Mouse (Mus musculus) liver, embryonic 11.5 days (tissue): Measurements from ENCODE around the gene Cep104. TPM values are rescaled to one million over a fixed set of nuclear protein-coding genes. Genes with fewer than 3 reads are reported as not detected.
A peak's percentile ranks its signal among the peaks of the same experiment; 100 is the strongest.

Experiments
- ATAC-seq: fragments of 200-750 bp; cut with Nextera tagmentation; replicated peaks from 2 replicates; pipeline ENCODE4 v1.8.0; 2017; ENCODE audit warnings: moderate number of reproducible peaks, mild to moderate bottlenecking, moderate TSS enrichment, moderate library complexity; ENCODE audit not compliant: low FRiP score
- DNase-seq: peaks from one replicate; pipeline ENCODE4 v3.0.0-alpha.2; 2017; ENCODE audit warnings: low spot score
- H3K27ac ChIP-seq: fragments of 300-500 bp; sonication (generic); 2 replicates; pipeline ENCODE4 v1.5.1; 2014; ENCODE audit warnings: mild to moderate bottlenecking, low read depth, low read length, control low read depth
- H3K27me3 ChIP-seq: fragments of 300-500 bp; sonication (generic); replicated peaks from 2 replicates; pipeline ENCODE4 v1.6.1; 2014; ENCODE audit warnings: low read length, mixed read lengths; ENCODE audit not compliant: control insufficient read depth, insufficient read depth
- H3K36me3 ChIP-seq: fragments of 300-500 bp; sonication (generic); 2 replicates; pipeline ENCODE4 v1.6.1; 2014; ENCODE audit warnings: mild to moderate bottlenecking, low read length, moderate library complexity, mixed read lengths; ENCODE audit not compliant: control insufficient read depth, insufficient read depth
- H3K4me1 ChIP-seq: fragments of 300-500 bp; sonication (generic); replicated peaks from 2 replicates; pipeline ENCODE4 v1.6.1; 2014; ENCODE audit warnings: low read length, mixed read lengths; ENCODE audit not compliant: control insufficient read depth, insufficient read depth
- H3K4me2 ChIP-seq: fragments of 300-500 bp; sonication (generic); 2 replicates; pipeline ENCODE4 v1.6.1; 2014; ENCODE audit warnings: mild to moderate bottlenecking, control low read depth, moderate library complexity
- H3K4me3 ChIP-seq: fragments of 300-500 bp; sonication (generic); 2 replicates; pipeline ENCODE4 v1.5.1; 2014; ENCODE audit warnings: low read depth, low read length, control low read depth
- H3K9ac ChIP-seq: fragments of 300-500 bp; sonication (generic); 2 replicates; pipeline ENCODE4 v1.6.1; 2014; ENCODE audit warnings: low read depth, low read length, control low read depth
- H3K9me3 ChIP-seq: fragments of 300-500 bp; sonication (generic); 2 replicates; pipeline ENCODE4 v1.6.1; 2016; ENCODE audit warnings: low read length, inconsistent platforms, mixed read lengths; ENCODE audit not compliant: control insufficient read depth
- WGBS: fragments of 180-500 bp; shearing (Covaris S2); extraction: QIAGEN DNeasy Blood & Tissue Kit; methylation state at CpG from one replicate; pipeline ENCODE4 v1.1.7; 2014; 5-methylcytosine and 5-hydroxymethylcytosine counted together
- polyA plus RNA-seq: library from polyadenylated mRNA; unstranded; fragments of >200 nt; fragmentation: Nextera tagmentation; extraction: Ambion mirVana; gene quantifications from 2 replicates; pipeline ENCODE4 v1.2.1, GENCODE M21; 2014

Cep104 gene
- polyA plus RNA-seq, 1 experiment from 2014 or later, result 14.3 TPM

DNA sequence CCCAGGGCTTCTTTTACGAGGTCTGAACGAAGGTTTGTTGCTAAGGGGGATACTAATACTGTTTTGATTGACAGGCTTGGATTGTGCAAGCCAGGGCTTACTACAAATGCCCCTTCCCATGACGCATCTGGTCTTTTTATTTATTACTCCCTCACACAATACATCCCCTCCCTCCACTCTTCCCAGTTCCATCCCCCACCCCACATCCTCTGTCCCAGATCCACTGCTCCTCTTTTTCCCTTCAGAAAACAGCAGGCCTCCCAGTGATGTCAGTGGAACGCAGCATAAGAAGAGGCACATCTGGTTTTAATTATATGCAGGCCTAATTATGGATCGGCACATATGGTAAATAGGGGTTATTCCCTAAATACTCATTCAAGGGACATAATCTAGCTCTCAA, 23.3 kb upstream of the Cep104 start:
- no peak for DNase-seq
- H3K9me3 ChIP-seq, result no peaks in the 10 kb centered on the region
- peaks cover 16% of the 10 kb centered on the region for H3K27me3 ChIP-seq
- H3K4me3 ChIP-seq, result no peak overlapping the region
- no peak overlapping the region for H3K4me2 ChIP-seq
- ATAC-seq, result no peak
- H3K36me3 ChIP-seq, result no peaks in the 10 kb centered on the region
- H3K27ac ChIP-seq, result no peak overlapping the region
- WGBS, result 50% methylated on average over 5 of the region's 5 CpGs
- no peak overlapping the region for H3K9ac ChIP-seq
- no peaks in the 10 kb centered on the region for H3K4me1 ChIP-seq

DNA sequence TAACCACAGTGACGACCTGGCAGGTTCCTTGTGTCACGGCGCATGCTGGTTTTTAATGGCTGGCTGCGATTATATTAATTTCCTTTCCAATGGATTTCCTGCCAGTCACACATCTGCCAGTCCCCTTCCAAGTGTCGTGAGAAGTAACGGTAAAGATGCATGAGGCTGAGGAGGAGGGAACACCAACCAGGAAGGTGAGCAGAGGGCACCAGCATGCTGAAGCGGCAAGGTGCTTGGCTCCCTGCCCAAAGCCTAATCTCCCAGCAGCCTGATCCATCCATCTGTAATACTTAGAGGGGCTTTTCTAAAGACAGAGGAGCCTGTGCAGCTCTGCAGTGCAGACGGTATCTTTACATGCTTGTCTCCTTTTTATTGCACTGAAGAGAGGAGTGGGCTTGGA, 19.3 kb upstream of the Cep104 start:
- 81% methylated on average over 8 of the region's 8 CpGs for WGBS
- ATAC-seq, result no peak
- H3K36me3 ChIP-seq, result 0 out of 2 replicates have a peak, but pooled peaks cover 3% of the 10 kb centered on the region
- H3K4me1 ChIP-seq, result peaks cover 10% of the 10 kb centered on the region
- no peak overlapping the region for H3K4me3 ChIP-seq
- H3K9ac ChIP-seq, result no peak overlapping the region
- no peak overlapping the region for H3K4me2 ChIP-seq
- no peaks in the 10 kb centered on the region for H3K9me3 ChIP-seq
- H3K27ac ChIP-seq, result no peak overlapping the region
- no peak for DNase-seq
- H3K27me3 ChIP-seq, result peaks cover 9% of the 10 kb centered on the region; the same call in 1 of the 2 replicates

DNA sequence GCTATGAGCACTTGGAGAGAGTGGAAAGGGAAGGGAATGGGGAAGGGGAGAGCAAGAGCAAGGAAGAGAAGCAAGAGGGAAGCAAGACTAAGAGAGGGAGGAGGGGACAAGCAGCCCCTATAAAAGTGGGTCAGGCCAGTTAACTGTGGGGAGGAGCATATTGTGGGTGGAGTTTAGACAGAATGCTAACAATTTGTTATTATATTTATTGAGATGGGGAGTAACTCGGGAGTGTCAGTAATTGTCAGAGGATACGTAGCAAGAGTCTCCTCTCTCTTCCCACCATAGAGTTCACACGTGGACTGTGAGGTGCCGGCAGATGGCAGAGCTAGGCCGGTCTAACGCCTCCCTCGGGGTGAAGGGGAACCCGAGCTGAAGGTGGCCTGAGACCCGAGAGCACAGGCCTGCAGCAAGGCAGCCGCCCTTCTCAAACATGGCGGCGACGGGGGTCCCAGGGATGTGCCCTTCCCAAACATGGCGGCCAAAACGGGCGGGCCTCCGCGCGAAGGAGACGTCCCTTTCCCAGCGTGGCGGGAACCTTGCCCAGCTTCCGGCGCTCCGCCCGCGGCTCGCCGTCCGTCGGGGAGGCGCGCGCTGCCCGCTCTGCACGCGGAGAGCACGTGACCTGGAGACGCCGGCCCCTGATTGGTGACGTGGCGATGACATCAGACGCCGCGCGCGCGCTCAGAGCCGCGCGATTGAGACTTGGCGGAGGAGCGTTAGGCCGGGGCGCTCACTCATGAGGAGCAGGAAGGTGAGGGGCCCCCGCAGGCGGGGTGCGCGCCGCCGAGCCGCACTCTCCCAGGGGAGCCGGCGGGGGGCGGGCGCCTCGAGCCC, 18.2 kb upstream of the Cep104 start, which contains the start of gene A430005L14Rik:
Gene A430005L14Rik, plus strand, starts transcription at position 669 of the 837 bp plus-strand sequence.
- peak within 1 kb of the TSS; percentile 89 for H3K4me3 ChIP-seq
- ATAC-seq, result peak; percentile 97

DNA sequence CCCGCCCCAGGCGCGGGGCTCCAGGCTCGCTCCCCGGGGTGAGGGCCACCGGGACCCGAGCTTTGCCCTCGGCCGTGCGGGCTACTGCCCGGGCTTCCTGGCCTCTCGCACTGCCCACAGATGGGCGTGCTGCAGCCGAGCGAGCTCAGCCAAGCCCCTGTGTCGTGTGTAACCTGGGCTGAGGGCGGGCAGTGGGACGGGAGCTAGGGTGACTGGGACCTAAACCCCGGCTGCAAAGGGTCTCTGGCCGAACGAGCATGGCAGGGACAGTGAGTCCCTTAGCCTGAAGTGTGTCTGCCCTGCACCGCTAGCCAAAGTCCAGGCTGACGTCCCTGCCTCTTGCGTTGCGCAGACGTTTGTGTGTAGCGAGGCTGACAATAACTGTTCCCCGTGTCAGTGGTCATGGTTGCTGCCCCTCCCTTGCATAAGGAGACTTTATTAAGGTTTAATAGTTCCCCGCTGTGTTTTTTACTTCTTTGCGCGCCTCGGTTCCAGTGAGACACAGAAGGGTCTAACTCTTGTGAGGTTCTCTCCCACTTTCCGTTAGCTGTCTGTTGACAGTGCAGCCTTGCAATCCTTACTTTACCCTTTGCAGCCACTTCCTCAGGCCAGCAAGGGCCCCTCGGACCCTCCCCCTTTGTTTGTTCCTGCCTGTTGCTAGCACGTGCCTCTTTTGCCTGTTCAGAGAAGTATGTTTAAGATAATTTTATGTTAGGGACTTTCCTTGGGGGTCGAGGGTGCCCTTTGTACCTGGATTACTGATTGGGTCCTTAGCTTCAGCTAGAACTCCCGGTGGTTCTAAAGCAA, 17.3 kb upstream of the Cep104 start:
- Histone ChIP-seq H3K4me3 (peak overlapping the region; percentile 89), H3K27me3 (0 out of 2 replicates have a peak, but pooled peaks cover 4% of the 10 kb centered on the region), H3K9me3 (no peaks in the 10 kb centered on the region), H3K4me1 (peaks cover 10% of the 10 kb centered on the region), H3K4me2 (peak overlapping the region; percentile 94), H3K9ac (peak overlapping the region; percentile 98), H3K36me3 (peaks cover 8% of the 10 kb centered on the region; the same call in 1 of the 2 replicates), H3K27ac (peak overlapping the region; percentile 96)
- DNase-seq (peak; percentile 81), ATAC-seq (no peak)
- under 1% methylated on average over 36 of the region's 37 CpGs for WGBS

More for the DNA sequence above, 18.2 kb upstream of the Cep104 start, which contains the start of gene A430005L14Rik:
- no peaks in the 10 kb centered on the region for H3K9me3 ChIP-seq
- peaks cover 10% of the 10 kb centered on the region for H3K4me1 ChIP-seq
- H3K4me2 ChIP-seq, result peak within 1 kb of the TSS; percentile 94
- 0 out of 2 replicates have a peak, but pooled peaks cover 4% of the 10 kb centered on the region for H3K27me3 ChIP-seq
- H3K9ac ChIP-seq, result peak within 1 kb of the TSS; percentile 98
- WGBS, result 2% methylated on average over 66 of the region's 67 CpGs
- H3K27ac ChIP-seq, result peak within 1 kb of the TSS; percentile 96
- peak; percentile 97 for DNase-seq
- H3K36me3 ChIP-seq, result peaks cover 3% of the 10 kb centered on the region; the same call in 1 of the 2 replicates

DNA sequence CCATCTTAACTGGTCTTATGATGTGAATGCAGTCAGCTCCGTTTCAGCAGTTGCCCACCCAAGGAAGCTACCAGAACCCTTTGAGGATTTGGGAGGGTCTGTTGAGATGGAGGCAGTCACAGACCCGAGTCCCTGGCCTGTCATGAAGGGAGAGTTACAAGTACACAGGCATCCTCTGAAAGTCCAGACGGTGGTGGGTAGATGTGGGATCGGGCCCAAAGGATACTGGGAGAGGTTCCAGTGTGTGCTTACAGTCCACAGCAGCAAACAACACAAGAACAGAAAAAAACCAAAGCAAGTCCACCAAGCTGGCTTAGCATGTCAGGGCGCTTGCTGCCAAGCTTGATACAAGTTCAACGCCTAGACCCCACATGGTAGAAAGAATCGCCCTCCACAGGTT, 12.4 kb upstream of the Cep104 start:
- 84% methylated on average over 7 of the region's 7 CpGs for WGBS
- Histone ChIP-seq H3K27ac (no peak overlapping the region), H3K9me3 (no peaks in the 10 kb centered on the region), H3K36me3 (peaks cover 11% of the 10 kb centered on the region; the same call in 1 of the 2 replicates), H3K4me1 (peaks cover 10% of the 10 kb centered on the region), H3K9ac (no peak overlapping the region), H3K27me3 (no peaks in the 10 kb centered on the region), H3K4me3 (no peak overlapping the region), H3K4me2 (no peak overlapping the region)
- ATAC-seq (no peak), DNase-seq (no peak)

DNA sequence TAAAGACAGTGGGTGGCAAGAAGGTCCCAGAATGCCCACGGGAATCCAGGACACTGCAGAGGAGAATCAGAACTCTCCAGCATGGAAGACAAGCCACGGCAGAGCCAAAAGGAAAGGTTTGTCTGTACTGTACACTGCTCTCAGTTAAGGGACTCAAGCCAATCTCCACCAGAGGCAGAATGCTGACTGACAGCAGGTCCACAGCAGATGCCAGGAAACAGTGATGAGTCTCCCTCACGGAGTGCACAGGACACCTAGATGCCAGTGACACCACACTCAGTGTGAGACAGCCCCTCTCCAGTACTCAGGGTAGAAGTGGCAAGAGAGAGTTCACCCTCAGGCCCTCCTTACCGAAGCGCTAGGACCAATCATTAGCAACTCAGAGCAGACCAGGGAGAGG, 8.3 kb upstream of the Cep104 start:
- Histone ChIP-seq H3K9ac (no peak overlapping the region), H3K4me3 (no peak overlapping the region), H3K4me2 (no peak overlapping the region), H3K27me3 (no peaks in the 10 kb centered on the region), H3K27ac (no peak overlapping the region), H3K4me1 (no peaks in the 10 kb centered on the region), H3K9me3 (no peaks in the 10 kb centered on the region), H3K36me3 (peaks cover 14% of the 10 kb centered on the region; the same call in 1 of the 2 replicates)
- no peak for ATAC-seq
- no peak for DNase-seq
- 92% methylated on average over 5 of the region's 5 CpGs for WGBS

DNA sequence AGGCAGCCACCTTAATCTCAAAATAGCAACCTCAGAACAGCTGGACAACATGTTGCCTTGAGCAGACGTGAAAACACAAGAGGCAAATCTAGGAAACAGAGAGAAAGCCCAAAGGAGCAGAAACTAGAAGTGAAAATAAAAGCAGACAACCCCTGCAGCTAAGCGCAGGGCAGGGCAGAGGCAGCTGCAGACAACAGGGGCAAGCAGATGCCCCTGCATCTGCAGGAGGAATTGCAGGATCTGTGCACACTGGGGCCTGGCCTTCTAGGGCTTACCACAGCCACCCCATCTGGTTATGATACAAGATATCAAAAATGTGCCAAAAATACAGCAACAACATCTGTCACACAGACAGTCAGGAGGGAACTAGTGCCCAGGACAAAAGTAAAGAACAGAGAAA, 7.4 kb upstream of the Cep104 start:
- Histone ChIP-seq H3K4me3 (no peak overlapping the region), H3K27ac (no peak overlapping the region), H3K9me3 (no peaks in the 10 kb centered on the region), H3K27me3 (no peaks in the 10 kb centered on the region), H3K36me3 (peaks cover 10% of the 10 kb centered on the region; the same call in 1 of the 2 replicates), H3K4me2 (no peak overlapping the region), H3K4me1 (no peaks in the 10 kb centered on the region), H3K9ac (no peak overlapping the region)
- ATAC-seq (no peak), DNase-seq (no peak)
- 82% methylated on average over 2 of the region's 2 CpGs for WGBS

DNA sequence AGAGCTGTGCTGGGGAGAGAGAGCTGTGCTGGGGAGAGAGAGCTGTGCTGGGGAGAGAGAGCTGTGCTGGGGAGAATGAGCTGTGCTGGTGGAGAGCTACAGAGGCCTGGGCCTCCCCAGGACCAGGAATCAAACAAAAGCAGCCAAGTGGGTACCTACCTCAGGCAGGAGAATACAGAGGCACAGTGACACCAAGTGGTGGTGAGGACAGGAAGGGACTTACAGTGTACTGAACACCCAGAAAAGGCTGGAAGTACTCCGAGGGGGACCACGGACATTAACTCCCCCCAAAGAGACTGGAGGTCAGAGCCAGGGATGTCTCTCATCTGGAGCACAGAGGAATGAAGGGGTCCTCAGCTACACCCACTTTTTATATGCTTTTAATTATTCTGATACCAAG, 6.9 kb upstream of the Cep104 start:
- no peaks in the 10 kb centered on the region for H3K9me3 ChIP-seq
- H3K27me3 ChIP-seq, result no peaks in the 10 kb centered on the region
- WGBS, result 94% methylated on average over 2 of the region's 2 CpGs
- no peak overlapping the region for H3K27ac ChIP-seq
- H3K4me2 ChIP-seq, result no peak overlapping the region
- ATAC-seq (no peak), DNase-seq (no peak)
- no peak overlapping the region for H3K9ac ChIP-seq
- H3K4me1 ChIP-seq, result no peaks in the 10 kb centered on the region
- no peak overlapping the region for H3K4me3 ChIP-seq
- peaks cover 7% of the 10 kb centered on the region; the same call in 1 of the 2 replicates for H3K36me3 ChIP-seq
